Mouse (Mus musculus) ES-CJ7 (cell line): ENCODE measurements around the gene Tnip1.
"Not testable (repeated sequence)": the region's sequence is repeated elsewhere in the genome, so short reads cannot be mapped to it uniquely, and the experiment has no call there.

Experiments used
- DNase-seq: peaks from one replicate; pipeline ENCODE4 v3.0.0; 2011; ENCODE audit warnings: low read depth, low spot score

The Tnip1 gene

GRCm38 (mm10) chr11:54910081-54910665, 52.5 kb downstream of the Tnip1 start:
- no peak for DNase-seq

- DNase-seq: no peak
These were observed 53.4 kb downstream of the Tnip1 start for GRCm38 (mm10) chr11:54909273-54909672.

- DNase-seq: no peak
These were observed 55.5 kb downstream of the Tnip1 start for GRCm38 (mm10) chr11:54907259-54907658.

GRCm38 (mm10) chr11:54906466-54906865, 56.3 kb downstream of the Tnip1 start:
- DNase-seq: no peak

GRCm38 (mm10) chr11:54905931-54906330, 56.8 kb downstream of the Tnip1 start:
- no peak for DNase-seq

GRCm38 (mm10) chr11:54905086-54905485, 57.6 kb downstream of the Tnip1 start:
- DNase-seq: no peak

- no peak for DNase-seq
These were observed 58.6 kb downstream of the Tnip1 start for GRCm38 (mm10) chr11:54903940-54904706.

GRCm38 (mm10) chr11:54903339-54903738, 59.4 kb downstream of the Tnip1 start:
- no peak for DNase-seq

GRCm38 (mm10) chr11:54902333-54903323, 60.1 kb downstream of the Tnip1 start, which contains the start of gene Gpx3:
Gpx3 (plus strand) TSS chr11:54902453.
- DNase-seq: peak; percentile 58

GRCm38 (mm10) chr11:54899657-54900056, 63.1 kb downstream of the Tnip1 start:
- no peak for DNase-seq

GRCm38 (mm10) chr11:54897470-54897869, 65.2 kb downstream of the Tnip1 start:
- no peak for DNase-seq

- not testable (repeated sequence) for DNase-seq
These were observed 66.1 kb downstream of the Tnip1 start for GRCm38 (mm10) chr11:54896646-54897045.

GRCm38 (mm10) chr11:54894589-54894988, 68.1 kb downstream of the Tnip1 start:
- no peak for DNase-seq

GRCm38 (mm10) chr11:54892091-54892490, 70.6 kb downstream of the Tnip1 start:
- DNase-seq: no peak

- no peak for DNase-seq
These were observed 71.4 kb downstream of the Tnip1 start for GRCm38 (mm10) chr11:54891341-54891740.

GRCm38 (mm10) chr11:54887927-54888326, 74.8 kb downstream of the Tnip1 start:
- no peak for DNase-seq

- no peak for DNase-seq
These were observed 77.3 kb downstream of the Tnip1 start for GRCm38 (mm10) chr11:54885406-54885805.

GRCm38 (mm10) chr11:54884937-54885336, 77.8 kb downstream of the Tnip1 start:
- DNase-seq: no peak

- DNase-seq: no peak
These were observed 78.4 kb downstream of the Tnip1 start for GRCm38 (mm10) chr11:54884197-54884828.

GRCm38 (mm10) chr11:54882671-54883070, 80.0 kb downstream of the Tnip1 start:
- DNase-seq: peak; percentile 63

- no peak for DNase-seq
These were observed 81.7 kb downstream of the Tnip1 start for GRCm38 (mm10) chr11:54881051-54881474.
